Mouse (Mus musculus) ovary, adult 18-20 months (tissue): ENCODE data around the gene Ptch1.

Source experiments
- DNase-seq: peaks from one replicate; pipeline ENCODE4 v3.0.0; 2022; ENCODE audit warnings: low spot score, mixed read lengths

Ptch1 gene

DNA sequence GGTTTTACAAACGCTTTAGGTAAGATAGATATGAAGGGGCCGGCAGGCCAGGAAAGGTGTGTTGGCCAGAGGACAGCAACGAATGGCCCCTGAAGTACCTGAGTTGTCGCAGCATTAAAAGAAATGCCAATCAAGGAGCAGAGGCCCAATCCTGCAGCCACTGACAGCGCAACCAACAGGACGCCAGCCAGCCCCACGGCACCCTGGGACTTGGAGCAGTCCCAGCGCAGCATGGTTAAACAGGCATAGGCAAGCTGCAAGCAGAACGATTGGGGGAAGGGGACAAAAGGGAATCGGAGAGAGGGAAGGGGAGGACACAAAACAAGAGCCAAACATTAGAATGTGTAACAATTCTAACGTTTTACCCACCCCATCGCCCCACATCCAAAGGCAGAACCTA is 32.8 kb downstream of the Ptch1 start:
- DNase-seq = no peak

DNA sequence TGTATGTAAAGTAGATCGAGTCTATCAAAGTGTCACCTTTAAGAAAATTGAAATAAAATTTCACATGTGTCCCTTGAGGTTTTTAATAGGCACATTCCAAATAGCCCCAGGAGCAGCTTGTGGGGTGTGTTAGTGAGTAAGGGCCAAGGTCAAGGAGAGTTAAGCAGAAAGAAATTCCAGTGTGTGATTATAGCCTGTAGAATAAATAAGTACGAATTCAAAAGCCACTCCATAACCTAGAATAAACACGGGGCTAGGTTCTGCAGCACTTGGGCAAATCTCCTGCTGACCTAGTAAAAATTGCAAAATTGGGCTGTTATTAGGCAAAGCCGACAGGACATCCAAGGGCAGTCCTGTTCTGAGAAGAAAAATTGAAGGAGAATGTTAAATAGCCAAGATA is 38.4 kb downstream of the Ptch1 start:
- no peak for DNase-seq

DNA sequence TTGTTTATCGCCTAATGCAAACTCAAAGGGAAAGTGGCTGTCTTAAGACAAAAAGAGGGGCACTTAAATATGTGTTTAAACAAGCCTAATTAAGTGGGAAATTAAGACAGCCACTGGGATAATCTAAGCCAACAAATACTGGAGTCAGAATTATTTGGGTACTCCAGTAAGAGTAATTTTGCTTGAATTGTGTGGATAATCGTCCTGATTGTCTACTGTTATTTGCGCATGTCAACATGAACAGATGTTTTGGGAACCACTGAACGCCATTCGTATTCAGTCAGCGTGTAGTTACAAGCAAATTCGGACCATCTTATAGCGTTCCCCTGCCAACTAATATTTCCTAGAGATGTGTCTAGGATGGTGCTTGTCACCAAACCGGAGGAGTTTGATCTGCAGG is 42.5 kb downstream of the Ptch1 start:
- no peak for DNase-seq

DNA sequence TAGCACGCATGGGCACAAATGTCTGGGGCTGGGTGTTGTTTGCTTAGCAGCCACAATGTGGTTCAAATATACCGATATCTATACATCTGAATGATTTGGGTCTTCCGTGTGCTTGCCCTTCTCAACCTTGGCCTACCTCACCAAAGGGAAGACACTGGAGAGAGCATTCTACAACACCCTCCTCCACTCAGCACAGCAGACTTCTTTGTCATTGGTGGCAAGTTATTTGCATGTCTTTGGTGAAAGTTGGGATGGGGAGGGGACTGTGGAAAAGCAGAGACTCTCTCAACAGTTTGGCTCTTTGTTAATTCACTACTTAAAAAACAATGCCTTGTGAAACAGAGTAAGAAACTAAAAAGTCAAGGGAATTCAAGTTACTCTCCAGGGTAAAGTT is 43.0 kb downstream of the Ptch1 start:
- no peak for DNase-seq

DNA sequence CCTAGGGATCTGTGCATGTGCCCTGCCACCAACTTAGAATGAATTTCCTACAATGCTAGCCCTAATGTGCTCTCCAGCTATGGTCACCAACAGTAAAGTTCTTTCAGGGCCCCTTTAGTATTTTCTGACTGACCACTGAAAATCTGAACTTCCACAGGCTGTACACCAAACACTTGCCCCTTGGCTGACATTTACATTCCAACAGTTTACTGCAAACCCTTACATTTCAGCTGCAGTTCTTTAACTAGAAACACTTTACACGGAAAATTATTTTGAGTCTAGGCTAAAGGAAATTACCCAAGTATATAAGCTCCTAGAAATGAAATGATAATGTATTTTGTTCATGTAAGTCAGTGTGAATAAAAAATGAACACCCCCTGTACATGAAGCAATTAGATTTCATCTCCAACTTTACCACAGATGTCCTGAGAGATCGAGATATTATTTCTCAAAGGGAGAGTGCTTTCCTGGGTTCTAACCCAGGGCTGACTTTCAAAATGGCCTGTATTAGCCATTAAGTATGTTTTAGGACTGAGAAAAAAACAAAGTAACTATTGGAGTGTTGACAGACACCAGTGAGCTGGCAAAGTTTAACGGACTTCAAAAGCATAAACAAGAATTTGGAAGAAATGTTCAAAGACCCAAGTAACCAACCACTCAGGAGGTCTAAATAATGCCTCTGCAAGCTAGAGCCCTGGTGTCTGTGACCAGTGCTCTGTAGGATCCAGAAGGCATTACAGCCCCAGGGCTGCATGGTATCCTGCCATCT is 43.6 kb downstream of the Ptch1 start:
- DNase-seq = no peak

DNA sequence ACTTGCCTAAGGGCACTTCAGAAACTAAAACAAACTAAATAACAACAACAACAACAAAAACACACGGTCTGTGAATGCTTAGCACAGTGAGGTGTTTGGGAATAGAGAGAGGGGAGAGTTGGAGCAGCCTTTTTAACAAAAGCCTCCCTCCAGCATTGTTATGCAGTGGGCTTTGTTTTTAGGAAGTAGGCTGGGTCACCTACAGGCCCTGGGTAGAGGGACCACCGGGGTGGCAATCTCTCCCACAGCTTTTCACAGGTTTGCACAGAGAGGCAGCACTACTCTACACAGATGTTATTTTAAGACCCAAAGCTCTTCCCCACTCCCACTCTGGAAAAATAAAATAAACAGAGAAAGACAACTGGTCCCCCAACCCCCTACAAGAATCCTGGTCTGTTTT is 44.5 kb downstream of the Ptch1 start:
- no peak for DNase-seq

DNA sequence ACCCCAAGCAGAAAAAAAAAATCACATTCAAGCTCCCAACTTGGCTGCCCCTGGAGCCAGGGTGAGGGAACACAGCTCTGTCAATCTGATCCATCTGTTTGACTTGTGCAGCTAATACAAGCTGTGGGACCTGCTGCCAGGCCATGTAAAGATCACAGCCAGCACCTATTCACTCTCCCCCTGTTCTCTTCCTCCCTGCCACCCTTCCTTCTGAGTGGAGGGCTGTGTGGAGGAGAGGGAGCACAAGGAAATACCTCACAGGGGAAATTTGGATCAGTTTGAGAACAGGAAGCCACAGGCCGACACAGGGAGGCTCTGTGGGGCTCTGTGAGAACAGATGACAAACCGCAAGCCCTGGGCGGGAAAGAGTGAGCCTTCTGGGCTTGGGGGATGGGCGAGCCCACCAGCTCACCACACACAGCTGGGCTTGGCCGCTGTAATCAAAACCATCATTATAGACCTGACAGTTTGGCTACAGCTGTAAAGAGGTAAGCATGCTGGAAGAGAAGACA is 45.2 kb downstream of the Ptch1 start:
- DNase-seq = no peak

DNA sequence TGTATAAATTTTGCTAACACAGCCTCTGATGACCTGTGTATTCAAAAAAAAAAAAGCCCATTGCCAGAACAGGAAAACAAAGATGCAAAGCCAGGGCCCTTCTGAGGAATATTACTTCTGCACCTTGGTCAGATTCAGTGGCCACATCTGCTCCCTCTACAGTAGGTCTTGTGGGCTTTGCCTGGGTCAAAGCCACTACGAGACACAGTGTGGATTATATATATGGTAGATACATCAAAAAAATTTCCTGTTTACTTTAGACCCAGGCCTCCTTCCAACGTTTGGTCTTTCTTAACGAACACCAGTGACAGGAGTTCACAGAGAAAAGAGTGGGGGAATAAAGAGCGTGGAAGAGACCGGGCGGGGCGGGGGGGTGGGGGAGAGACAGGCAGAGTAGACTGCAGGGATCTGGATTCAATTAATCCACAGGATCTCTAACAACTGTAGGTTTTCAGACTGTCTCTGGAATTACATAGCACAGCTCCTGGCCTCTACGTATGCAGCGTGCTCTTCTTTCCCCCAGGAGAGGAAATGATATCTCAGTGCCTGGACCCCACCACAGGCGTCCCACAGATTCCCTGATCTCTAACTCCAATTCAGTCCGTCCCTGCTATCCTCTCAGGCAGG is 47.7 kb downstream of the Ptch1 start:
- no peak for DNase-seq

DNA sequence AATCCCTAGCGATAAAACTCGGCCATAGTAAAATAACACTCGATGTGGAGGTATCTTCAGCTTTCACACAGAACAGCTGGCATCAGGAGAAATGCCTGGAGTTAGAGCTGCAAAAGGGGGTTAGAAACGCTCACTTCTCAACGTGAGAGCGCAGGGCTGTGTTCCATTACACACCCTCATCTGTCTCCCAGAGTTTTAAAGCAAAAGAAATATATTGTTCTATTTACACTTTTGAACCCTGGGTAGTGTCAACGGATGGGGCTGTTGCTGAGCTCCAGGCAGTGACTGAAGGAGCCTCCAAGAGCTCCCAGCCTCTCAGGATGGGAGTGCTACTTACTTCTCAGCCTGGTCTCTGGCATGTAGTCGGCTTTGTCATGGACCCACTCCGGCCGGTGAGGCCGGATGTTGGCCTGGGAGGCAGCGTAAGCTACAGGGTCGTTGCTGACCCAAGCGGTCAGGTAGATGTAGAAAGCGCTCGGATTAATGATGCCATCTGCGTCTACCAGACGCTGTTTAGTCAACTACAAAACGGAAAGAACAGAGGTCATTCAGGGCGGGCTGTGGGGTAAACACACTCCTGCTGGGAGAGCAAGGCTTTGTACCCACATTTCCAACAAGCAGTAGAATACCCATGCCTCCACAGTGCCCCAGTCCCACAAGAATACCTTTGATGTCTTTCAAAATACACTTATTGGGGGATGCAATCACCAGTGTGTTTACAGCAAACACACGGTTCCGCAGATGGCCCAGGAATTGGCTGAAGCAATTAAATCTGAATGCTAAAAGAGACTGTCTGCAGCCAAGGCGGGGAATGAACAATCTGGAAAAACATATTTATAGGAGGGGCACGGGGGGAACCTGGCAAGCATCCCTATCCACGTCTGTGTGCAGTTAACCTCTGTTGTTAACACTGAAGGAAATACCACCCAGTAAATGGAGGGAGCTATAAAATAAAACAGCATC is 48.5 kb downstream of the Ptch1 start:
- no peak for DNase-seq

DNA sequence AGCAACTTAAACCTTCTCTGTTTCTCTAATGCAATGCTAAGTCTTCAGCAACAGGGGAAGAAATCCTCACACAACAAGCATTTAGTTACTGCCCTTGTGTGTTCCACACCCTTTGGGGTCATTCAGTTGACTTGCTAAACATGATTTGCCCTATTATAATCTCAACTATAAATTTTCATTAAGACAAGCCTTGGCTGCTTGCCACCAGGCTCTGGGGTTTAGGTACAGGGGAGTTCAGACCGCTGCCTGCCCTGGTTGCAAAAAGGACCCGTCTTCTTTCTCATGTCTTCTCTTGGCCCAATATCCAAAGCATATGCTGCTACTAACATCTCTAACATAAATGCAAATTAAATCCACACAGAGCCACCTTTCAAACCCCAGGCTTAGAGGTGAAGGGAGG is 49.3 kb downstream of the Ptch1 start:
- DNase-seq = no peak

DNA sequence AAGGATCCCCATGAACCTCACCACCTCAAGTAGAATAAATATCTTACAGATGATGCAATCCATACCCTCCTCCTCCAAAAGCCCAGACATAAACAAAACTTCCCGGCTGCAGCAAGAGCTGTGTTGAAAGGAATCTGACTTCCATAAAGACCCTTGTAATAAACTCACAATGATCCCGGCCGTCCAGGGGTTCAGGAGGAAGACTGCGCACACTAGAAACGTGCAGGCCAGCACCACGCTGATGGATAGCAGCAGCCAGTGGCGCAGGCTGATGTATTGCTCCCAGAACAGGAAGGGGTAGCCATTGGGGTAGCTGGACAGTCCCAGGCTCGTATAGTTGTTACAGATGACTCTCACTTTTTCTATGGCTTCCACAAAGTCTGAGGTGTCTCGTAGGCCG is 50.6 kb downstream of the Ptch1 start:
- DNase-seq = no peak

DNA sequence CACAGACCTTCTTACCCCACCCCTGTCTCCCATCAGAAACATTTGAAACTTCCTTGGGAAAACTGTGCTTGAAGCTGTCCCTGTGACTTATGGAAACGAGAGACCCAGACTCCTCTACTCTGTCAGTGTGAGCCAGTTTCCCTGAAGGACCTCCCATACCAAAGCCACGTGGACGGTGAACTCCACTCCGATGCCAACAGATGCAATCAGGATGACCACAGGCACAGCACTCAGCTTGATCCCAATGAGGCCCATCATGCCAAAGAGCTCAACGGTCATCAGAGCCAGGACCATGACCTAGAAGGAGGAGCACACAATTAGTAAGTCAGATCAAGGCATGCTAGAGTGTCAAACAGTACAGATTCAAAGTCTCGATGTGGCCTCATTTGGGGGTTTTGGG is 53.3 kb downstream of the Ptch1 start:
- DNase-seq = no peak

DNA sequence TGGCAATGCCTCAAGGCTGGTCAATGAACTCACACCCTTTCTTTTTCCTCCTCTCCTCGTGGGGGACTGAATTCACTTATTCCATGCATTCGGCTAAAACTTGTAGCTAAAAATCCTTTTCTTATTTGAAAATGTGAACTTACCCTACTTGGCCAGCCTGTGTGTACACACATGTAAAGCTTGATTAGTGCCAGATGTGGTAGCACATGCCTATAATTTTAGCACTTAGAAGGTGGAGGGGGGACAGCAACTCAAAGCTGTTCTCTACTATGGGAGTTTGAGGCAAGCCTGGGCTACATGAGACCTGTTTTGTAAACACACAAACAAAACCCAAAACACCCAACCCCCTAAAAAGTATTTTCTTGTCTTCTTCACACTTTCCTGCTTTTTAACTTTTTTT is 56.9 kb downstream of the Ptch1 start:
- DNase-seq = no peak

DNA sequence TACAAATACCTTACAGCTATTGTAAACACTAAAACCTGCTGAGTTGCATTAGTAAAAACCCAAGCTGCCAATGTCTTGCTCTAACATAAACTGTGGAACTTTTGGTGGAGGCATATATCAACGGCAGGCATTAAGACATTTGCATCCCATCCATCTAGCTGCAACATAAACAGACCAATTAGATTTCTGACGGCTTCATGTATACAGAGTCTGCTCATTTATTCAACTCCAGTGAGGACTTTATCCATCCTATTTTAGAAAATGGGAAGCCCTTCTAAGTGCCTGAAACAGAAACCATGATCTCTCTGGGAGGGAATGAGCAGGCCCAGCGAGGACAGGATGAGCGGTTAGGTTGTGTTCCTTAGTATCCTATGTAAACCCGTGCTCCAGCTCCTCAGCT is 57.9 kb downstream of the Ptch1 start:
- DNase-seq = no peak

DNA sequence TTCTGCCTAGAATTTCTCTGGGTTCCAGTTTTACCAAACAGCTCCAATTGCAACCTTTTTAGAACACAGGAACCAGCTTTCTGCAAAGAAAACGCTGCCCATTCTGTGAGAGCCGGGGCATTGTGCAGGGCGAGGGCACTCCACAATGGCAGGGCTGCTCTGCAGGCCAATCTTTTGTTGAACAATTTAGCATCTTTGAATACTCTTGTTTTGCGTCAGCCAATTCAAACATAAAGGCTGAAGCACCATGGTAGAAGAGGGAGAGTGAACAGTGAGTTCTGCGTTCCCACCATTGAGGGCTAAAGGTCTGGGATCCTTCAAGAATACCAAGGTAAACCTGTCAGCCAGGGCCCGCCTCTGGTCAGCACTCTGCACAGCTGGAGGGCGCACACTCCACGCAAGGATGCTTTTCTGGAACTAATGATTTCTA is 58.5 kb downstream of the Ptch1 start:
- no peak for DNase-seq

DNA sequence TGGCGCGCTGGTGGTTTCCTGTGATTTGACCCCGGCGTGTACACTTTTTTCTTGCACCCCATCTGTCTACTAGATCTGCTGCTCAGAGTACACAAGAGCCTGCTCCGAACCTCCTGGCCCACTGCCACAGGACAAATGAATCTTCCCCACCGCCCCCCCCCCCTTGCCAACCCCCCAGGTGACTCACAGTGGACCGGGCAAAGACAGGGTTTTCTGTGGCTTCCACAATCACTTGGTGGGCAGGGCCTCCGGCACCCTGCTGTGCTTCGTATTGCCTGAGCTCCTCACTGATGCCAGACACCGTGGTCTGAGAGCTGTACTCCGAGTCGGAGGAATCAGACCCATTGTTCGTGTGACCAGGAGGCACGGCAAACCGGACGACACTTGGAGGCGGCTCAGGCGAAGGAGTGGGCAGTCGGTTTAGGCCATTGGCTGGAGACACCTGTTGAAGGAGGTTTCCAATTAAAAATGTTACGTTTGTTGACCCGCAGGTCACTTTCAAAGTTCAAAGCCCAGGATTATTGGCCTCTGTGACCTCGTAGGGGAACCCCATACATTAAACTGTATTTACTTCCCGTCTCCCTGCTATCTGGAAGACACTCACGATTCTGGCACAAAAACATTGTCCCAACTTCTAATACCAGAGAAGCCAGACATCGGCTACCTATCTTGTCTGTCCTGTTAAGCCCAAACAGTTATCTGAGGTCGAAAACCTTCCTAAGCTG is 59.9 kb downstream of the Ptch1 start:
- no peak for DNase-seq

DNA sequence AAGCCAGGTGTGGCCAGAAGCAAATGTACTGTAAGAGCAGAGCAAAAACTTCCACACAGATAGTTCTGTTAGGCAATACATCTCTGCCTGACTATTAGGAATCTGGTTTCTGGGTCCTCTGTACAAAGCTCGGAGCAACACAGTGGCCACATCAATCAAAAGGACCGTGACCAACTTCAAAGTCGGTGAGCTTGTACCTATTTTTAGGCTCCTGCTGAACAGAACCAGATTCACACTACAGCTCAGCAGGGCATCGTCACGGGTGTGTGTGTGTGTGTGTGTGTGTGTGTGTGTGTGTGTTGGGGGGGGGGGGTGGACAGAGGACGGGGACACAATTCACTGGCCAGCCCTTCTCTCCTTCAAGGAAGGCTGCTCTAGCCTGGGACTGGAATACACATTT is 61.0 kb downstream of the Ptch1 start:
- DNase-seq = no peak

DNA sequence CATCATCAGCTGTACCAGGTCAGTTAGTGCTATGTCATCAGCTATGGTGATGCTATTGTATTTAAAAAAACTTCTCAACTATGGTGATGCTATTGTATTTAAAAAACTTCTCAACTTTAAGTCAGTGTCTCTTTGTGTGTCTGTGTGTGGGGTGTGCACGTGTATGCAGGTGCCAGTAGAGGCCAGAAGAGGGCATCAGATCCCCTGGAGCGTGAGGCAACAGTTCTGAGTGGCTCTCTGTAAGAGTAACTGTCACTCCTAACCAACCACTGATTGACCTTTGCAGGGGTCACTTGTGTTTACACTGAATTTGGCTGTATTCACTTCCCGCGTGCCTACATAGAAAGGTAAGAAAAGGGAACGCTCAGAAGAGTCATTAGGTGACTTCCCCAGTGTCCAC is 65.6 kb downstream of the Ptch1 start:
- no peak for DNase-seq

DNA sequence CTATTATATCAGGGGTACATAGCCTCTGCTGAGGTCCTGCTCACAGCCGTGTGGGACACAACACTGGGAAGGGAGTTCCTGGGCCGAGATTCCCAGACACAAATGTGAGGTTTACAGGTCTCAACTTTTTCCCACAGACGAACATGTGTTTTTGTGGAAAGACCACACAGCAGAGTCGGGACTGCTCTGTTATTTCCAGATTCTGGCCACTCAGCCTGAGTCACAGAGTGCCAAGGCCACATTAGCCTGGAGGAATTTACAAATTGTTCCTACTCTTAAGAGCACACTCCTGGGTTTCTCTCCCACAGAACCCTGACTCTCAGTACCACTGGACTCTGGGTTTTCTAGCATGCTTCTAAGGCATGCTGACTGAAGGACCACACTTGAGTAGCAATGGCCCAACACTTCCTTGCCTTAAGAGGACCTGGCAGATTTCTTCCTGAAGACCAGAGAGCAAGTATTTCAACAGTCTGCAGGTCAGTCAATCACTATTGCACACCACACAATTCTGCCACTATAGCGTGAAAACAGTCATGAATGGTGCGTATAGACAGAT is 66.3 kb downstream of the Ptch1 start:
- no peak for DNase-seq

DNA sequence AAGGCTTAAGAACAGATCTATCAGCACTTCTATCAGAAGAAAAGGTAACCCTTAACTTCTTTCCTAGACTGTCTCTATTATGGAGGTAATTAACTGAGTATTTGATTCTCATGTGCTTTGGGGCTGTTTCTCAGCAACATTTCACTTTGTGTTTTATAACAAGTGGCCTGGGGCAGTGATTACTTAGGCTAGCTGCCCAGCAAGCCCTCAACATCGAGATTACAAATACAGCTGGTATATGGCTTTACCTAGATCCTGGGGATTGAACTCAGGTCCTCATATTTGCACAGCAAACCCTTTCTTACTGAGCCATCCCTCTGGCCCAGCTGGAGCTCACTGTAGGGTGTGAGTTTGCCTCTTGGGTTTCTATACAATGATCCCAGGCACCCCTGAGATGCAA is 67.0 kb downstream of the Ptch1 start:
- no peak for DNase-seq

DNA sequence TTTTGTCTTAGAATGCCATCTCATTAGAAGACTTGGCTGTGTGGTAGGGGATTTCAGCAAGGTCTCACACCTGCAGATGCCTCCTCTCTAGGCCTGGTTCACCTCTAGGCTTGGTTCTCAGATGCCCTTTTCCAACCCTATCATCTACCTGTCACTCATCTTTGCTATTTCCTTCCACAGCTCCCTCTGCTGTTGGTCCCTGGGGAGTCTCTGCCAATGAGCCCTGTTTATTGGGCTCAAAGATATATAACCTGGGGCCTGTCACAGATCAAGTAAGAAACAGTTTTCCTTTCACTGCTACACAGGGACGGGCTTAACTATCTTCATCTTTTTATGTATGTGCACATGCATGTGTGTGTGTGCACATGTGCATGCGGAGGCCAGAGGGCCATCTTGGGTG is 71.0 kb downstream of the Ptch1 start:
- DNase-seq = no peak

DNA sequence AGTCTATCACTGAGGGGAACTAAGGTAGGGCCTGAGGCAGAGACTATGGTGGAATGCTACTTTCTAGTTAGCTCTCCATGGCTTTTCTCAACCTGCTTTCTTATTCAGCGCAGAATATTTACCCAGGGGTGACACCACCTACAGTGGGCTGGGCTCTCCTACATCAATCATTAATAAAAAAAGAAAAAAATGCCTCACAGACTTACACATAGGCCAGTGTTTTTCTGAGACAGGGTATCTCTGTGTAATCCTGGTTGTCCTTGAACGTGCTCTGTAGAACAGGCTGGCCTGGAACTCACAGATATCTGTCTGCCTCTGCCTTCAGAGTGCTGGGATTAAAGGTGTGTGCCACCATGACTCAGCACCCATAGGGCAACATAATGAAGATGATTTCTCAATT is 73.9 kb downstream of the Ptch1 start:
- no peak for DNase-seq
